Mouse (Mus musculus) heart, adult 11 months (tissue): ENCODE measurements around the gene Ngly1.
A peak's percentile ranks its signal among the peaks of the same experiment; 100 is the strongest.
"Not testable (repeated sequence)": the region's sequence is repeated elsewhere in the genome, so short reads cannot be mapped to it uniquely, and the experiment has no call there.

Source experiments
- DNase-seq: peaks from one replicate; pipeline ENCODE4 v3.0.0; 2022

Gene Ngly1

DNA sequence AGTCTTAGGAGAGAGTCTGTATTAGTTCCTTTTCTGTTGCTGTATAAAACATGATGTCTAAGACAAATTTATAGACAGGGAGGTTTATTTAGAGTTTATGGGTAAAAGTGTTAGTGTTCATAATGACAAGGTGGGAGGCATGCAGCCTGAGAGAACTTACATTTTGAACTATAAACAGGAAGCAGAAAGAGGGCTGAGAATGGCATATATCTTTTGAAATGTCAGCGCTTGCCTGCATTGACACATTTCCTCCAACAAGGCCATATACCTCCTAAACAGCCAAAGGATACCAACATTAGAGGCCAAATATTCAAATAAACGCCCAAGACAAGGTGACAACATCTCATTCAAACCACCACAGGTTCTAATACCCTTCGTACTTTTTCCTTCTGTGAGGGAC, 12.8 kb downstream of the Ngly1 start:
- no peak for DNase-seq

DNA sequence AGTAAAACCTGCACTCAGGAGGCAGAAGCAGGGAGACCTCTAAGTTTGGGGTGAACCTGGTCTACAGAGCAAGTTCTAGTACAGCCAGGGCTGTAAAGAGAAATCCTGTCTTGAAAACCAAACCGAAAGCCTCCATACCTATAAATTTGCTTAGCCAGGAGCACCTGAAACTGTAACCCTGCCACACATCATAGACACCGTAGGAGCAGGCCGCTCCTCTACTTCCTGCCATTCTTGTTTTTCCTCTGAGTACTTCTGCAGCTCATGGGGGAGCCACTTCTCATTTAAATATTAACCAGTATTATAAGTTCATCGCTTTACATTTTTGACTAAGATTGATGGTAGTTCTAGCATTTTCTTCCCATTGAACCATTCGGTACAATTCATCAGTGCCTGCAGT, 17.9 kb downstream of the Ngly1 start:
- DNase-seq: no peak

DNA sequence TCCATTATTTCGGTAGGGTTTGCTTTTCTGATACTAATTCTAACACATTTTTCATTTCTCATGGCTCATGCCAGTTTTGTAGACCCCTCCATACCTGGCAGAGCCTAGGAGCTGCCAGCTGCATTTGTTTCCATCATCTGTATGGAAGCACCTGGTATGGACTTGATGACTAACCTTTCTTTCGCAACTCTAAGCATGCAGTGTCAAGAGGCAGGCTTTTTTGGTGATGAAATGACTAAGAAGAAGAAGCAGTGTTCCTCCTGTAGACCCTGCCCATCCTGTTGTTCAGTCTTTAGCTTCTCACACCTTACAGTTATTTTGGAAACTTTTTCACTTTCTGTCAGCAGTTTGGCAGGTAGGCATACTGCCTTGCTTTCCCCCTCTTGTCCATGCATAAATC, 20.7 kb downstream of the Ngly1 start:
- no peak for DNase-seq

DNA sequence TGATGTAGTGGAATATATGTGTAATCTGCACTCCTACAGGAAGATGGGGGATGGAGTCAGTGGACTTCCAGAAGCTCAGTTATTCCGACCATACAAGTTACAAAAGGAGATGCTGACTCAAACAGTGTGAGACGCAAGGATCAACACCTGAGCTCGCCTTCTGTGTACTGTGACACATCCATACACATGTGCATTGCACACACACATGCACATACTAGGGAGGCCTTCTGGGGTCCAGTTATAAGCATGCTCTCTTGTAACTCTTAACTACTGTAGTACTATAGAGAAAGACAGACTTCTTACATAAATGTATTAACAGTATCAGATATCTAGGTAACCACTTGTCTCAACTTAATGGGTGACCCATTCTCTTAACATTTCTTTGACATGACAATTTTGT, 24.6 kb downstream of the Ngly1 start:
- DNase-seq: no peak

DNA sequence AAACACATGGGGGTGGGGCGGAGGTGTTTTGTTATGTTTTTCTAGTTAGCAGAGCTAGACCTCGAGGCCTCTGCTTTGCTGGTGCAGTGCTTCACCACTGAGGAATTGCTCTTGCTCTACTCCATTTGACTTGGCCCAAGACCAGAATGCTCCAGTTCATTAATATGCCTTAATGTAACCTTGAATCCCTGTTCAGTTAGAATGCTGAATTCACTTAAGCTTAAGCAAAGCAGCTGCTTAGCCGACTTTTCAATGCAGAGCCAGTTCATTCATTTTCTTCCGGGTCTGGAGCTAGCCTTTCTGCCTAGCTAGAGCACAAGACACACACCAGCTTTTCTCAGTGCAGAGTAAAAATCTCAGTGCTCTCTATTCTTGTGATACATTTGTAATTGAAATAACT, 30.1 kb downstream of the Ngly1 start:
- no peak for DNase-seq

DNA sequence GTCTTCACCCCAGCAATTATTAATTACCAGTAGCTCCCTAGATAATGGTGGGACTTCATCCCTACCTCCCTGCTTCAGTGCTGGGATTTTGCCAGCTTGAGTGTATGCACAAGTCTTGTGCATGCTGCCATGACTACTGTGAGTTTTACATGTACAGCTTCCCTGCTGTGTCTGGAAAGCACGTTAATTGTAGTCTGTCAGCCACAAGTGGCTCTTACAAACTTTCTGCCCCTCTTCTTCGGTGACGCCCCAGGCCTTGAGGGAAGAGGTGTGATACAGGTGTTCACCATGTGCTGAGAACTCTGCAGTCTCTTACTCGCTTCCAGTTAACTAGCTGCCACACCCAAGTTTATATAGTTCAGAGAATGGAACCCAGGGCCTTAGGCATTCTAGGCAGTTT, 34.9 kb downstream of the Ngly1 start:
- no peak for DNase-seq

DNA sequence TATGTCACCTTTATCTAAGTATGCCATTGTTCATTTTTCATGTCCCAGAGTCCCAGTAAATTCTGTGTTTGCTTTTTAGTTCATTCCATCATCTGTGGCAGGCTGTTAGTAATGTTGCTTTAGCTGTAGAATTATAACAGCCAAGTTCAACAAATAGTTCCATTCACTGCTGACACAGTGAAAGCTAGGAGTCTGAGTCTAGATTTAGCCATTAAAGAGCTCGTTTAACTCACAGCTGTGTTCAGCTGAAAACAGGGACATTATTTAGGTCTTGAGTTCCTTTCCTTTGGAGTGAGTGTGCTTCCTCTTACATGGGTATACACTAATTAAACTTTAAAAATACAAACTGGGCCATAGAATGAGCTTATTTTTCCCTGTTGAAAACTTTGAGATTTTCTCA, 43.3 kb downstream of the Ngly1 start:
- DNase-seq: no peak

DNA sequence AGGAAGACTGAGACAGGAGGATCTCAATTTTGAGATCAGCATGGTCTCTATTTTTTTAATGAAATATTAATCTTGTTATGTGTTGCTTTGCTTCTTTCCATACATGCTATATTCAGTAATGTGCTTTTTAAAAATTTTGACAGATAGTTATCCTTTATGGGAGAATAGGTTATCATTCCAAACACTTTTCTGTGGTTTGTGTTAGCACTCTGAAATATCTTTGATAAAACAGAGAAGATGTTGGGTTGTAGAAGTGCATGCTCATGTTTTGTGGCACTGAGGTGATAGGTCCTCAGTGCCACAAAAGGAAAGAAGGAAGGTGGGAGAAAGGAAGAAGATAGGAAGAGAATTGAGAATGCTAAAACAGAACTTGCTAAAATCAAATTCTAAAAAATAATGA, 43.9 kb downstream of the Ngly1 start:
- no peak for DNase-seq

DNA sequence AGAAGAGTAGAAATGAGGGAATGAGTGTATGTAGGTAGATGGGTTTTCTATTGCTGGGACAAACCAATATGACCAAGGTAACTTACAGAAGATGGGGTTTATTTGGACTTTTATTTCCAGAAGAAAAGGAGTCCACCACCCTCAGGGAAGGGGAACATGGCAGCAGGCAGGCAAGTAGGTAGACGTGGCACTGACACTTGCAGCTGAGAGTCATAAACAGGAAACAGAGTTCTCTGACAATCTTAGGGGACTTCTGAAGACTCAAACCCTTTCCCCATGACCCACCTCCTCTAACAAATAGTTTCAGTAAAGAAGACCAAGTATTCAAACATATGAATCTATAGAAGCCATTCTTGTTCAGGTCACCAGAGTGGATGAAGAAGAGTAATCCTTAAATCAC, 44.8 kb downstream of the Ngly1 start:
- no peak for DNase-seq

DNA sequence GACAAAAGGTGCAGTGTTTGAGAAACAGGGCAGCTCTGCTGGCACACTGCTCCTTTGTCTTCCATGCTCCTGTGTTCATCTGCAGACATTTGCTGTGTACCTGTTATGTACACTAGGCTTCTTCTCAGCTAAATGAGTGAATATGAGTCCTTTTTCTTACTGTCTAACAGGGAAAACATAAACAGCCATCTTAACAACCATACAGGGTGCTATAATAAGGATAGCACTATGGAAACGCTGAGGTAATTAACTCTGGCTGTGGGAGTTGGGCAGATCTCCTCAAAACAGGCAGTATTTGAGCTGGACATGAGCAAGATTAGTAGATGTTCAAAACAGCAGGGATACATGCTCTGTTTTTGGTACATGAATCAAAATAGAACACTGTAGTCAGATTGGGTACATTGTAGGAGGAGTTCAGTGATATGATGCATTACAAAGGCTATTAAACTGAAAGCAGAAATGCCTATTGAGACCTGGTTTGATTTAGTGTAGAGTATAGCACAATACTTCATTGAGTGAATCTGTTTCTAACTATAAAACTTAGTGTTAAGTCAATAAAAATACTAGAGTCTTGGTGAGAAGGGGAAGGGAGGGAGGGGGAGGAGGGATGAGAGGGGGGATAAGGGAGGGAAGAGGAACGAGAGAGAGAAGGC, 47.9 kb downstream of the Ngly1 start:
- DNase-seq: no peak

DNA sequence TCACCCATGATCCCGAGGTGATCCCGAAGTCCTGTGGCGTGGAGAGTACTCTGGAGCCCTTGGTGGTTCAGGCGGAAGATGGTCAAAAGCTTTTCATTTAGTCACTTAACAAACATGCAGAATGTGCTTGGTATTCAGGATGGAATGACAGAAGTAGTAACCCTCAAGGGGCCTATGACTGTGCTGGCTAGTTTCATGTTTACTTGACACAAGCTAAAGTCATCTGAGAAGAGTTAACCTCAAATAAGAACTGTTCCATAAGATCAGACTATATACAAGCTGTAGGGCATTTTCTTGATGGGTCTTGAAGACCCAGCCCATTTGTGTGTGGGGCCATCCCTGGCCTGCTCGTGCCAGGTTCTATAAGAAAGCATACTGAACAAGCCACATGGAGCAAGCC, 52.7 kb downstream of the Ngly1 start:
- no peak for DNase-seq

DNA sequence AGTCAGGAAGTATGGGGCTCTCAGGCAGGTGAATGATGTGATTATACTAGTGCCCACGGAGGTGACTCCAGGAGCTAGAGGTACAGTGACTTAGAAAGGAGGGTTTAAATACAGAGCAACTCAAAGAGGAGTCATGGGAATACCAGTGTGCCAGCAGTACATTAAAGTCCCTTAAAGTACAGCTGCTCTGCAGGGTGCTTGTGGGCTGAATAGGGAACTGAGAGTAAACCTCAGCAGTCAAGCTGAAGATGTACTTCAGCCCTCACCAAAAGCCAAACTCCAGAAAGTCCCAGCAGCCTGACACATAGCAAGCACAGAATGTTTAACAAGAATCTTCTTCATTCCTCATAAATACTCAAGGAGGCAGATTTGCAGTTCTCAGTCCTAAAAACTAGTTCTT, 53.6 kb downstream of the Ngly1 start:
- DNase-seq: no peak

DNA sequence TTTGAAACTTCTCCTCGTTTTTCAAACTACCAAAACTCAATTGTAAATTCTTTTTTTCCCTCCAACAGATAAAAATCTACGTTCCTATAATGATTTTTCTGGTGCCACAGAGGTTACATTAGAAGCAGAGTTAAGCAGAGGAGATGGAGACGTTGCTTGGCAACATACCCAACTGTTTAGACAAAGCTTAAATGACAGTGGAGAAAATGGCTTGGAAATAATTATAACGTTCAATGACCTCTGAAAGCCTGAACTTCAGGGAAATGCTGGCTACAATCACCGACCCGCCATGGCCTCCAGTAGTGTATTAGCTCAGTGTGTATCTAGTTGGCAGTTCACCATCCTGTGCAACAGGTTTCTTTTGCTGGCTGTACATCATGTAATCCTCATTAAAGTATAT, 61.7 kb downstream of the Ngly1 start:
- DNase-seq: no peak

DNA sequence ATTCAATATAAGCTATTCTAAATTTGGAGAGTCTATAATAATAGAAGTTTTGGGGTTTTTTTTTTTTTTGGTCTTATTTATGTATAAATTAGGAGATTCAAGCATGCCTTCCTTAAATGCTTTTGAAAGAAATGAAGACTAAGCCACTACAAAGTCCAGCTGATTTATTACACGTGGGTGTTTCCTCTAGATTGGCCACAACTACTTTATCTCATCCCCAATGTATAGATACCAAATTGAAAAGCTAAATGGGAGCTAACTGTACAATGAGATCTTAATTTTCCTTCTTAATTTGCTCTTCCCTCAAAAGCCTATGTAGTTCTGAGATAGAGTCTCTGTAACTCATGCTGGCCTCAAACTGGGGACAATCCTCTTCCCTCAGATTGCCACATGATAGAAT, 63.5 kb downstream of the Ngly1 start:
- DNase-seq: no peak

DNA sequence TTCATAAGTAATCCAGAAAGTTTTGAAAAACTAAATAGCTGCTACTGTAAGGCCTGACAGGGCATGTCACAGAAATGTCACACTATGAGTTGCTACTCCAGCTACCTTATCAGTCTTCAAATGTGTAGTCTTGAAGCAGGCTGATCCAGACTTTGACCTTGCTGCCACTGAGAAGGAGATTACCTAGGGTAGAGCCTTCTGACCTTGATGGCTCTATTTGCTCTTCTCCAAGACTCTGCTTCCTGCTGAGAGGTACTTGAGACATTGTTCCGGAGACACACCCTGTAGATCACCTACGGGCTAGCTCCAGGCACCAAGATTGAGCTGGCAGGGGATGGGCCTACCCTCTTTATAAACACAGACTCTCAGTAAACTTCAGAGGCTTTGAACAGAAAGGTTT, 64.0 kb downstream of the Ngly1 start:
- not testable (repeated sequence) for DNase-seq

DNA sequence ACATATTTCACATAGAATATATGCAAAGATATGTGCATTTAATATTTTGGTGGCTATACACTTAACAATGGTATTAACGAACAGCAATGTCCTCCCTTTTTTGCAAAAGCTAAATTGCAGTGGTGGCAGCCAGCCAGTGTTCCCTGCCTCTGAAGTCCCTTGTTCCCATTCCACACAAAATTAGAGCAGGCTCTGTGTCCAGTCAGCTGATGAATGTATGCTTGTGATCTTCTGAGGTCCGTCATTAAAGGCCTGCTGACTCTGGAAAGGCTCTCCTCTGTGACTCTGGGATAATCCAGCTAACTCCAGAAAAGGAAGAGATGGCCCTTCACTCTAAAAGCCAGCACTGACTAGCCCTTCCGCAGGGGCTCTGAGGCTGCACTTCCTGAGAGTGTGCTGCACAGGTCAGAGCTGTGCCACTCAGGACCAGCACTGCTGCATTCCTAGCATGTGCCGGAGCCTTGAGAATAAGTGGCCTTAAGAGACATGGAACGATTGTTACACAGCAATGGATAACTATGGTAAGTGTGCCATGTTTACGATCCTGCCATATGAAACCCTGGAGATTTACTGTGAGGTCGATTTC, 64.9 kb downstream of the Ngly1 start:
- no peak for DNase-seq

DNA sequence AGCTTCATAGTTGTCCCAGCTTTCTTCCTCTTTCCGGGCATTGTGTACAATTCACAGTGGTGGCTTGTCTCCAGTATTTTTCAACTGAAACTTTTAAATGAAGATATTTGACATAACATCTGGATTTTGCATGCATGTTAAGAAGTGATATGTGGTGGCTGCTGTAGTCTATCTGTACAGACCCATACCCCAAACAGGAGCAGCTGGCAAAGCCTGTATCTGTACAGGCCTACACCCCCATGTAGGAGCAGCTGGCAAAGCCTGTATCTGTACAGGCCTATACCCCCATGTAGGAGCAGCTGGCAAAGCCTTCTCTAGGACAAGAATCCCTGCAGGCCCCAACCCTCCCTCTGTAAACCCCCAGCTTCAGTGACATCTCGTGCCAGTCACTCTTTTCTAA, 65.8 kb downstream of the Ngly1 start:
- no peak for DNase-seq

DNA sequence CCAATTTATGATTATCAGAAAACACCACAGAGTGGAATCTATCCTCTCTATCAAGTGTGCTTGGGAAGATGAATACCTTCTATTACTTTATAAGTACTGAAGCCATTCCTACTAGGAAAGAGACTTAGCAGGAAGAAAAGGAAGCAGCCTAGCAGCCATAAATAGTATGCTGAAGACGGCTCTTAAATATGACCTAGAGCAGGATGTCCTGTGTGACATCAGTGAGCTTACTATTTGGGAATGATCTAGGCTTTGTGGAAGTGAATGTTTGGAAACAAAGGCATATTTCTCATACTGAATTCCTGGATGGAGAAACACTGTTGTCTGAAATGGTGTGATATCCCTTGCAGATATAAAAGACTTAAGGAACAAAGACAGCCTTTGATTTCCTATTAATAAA, 67.6 kb downstream of the Ngly1 start:
- no peak for DNase-seq

DNA sequence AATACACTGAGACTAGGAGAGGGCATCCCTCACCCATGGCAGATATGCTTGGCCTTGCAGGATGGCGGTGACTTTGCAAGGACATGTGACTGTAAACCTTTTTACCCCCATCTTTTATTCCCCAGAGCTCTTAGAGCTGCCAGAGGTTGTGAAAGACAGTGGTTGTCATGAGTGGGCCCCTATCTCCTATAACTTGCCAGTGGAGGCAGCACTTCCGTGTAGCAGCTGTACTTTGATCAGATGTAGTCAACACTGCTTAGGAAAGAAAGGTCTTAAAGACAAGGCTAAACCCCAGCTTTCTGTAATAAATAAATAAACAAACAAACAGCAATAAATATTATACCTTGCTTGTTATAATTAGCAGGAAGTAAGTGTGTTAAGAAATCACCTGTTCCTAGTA, 70.7 kb downstream of the Ngly1 start:
- peak; percentile 30 for DNase-seq

DNA sequence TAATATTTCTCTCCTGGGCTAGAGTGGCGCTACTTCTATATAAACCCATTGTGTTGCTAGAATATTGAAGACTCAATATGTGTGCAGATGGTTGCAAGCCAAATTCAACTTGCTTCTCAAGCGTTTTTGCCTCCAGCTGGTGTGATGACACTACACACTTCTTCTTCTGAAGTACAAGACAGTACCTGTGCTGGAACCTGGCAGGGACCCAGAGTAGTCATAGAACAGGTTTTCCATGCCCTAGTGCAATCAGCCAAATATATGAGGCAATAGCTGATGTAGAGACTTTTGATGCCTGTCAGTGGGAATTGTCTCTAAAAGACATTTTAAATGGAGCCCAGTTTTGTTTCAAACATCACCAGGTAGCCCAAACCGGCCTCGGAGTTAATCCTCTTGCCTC, 75.3 kb downstream of the Ngly1 start:
- DNase-seq: peak; percentile 21

DNA sequence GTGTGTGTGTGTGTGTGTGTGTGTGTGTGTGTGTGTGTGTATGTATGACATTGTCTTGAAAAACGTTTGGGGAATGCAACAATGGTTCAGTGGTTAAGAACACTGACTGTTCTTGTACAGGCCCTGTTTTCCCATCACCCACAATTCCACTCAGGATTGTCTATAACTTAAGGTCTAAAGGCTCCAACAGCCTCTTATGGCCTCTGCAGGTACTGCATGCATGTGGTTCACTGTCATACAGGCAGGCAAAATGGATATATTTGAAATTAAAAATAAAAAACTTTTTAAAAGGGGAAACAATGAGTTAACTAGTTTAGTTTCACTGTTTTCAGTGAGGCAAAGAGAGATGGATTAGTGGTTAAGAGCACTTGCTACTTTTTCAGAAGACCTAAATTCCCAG, 76.1 kb downstream of the Ngly1 start:
- DNase-seq: peak; percentile 11

DNA sequence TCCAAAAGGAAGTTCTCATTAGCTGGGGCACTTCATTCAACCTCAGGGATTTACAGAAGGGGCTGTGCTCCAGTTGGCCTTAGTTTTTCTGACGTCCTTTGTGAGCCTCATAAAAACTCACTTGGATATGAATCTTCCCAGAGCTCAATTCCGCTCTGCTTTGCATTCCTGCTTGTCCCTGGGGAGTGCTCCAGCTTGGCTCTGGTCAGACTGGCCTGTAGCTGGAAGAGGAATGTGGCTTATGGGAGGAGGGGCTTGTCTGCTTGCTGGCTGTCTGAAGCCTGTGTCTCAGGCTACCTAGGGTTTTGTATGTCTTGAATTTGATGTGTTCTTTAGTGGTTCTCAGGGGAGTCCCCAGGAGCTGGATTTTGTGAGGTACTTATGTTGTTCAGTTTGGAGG, 79.5 kb downstream of the Ngly1 start:
- peak; percentile 96 for DNase-seq

DNA sequence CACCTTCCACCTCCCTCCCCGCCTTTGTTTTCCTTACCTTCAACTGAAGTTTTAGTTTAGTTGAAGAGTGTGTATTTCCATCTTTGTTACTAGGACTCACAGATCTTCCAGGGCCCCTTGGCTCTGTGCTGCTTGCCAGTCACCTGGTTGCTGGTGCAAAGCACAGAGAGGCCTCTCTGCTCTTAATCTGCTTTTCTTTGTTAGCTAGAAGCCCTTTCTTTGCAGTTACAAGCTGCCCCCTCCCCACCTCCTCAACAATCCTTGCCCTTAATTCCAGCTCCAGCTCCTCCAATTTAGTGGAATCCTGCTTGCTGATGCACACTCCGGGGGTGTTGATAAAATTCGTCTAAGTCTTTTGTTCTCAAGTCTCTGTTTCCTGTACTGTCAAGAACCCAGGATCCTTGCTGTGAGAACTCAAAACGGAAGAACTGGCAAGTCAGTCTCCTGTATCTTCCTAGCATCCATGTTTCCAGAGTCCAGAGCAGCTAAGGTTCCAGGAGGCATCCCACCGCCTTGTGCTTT, 79.9 kb downstream of the Ngly1 start:
- no peak for DNase-seq

DNA sequence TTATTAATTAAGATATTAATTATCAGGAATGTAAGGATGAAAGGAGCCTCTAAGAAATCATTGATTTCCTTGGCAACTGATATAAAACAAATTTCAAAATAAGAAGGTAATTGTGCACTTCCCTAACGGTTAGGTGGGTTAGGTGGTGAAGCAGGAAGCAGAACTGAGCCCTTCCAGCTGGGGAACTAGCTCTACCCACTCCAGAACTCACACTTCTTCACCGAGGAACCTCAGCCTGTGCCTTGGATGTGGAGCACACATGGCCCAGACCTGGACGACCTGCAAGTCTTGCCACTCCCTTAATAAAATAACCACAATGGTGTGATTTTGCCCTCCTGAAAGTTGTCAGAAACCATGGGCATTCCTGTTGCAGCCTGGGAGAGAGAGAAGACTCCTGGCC, 80.7 kb downstream of the Ngly1 start:
- DNase-seq: peak; percentile 67

DNA sequence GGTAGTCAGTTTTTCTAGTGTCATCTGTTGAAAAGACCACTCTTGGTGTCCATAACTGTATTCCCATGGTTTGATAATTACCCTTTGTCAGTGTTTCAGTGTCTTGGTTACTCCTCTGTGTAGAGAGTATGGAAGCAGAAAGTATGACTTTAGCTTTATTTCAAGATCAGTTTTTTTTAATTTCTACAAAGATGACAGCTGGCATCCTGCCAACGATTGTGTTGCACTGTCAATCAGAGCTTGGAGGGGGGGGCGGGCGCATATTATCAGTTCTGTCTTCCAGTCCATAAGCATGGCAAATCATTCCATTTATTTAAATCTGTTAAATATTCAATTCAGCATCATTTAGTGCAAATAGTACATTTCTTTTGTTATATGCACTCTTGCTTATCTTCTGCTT, 85.2 kb downstream of the Ngly1 start:
- DNase-seq: peak; percentile 7
